Mouse (Mus musculus) embryonic facial prominence, embryonic 12.5 days (tissue): ENCODE measurements around the gene Spen. TPM values are rescaled to one million over a fixed set of nuclear protein-coding genes. Genes with fewer than 3 reads are reported as not detected.

Experiments
- ATAC-seq: fragments of 200-750 bp; cut with Nextera tagmentation; 2 replicates; pipeline ENCODE4 v1.8.0; 2017; ENCODE audit not compliant: insufficient number of reproducible peaks, insufficient read depth, low FRiP score, low TSS enrichment
- H3K27ac ChIP-seq: fragments of 300-500 bp; sonication (generic); 2 replicates; pipeline ENCODE4 v1.5.1; 2016; ENCODE audit warnings: mild to moderate bottlenecking
- H3K27me3 ChIP-seq: fragments of 300-500 bp; sonication (generic); 2 replicates; pipeline ENCODE4 v1.6.1; 2016; ENCODE audit warnings: mild to moderate bottlenecking, moderate library complexity
- H3K36me3 ChIP-seq: fragments of 300-500 bp; sonication (generic); 2 replicates; pipeline ENCODE4 v1.6.1; 2016; ENCODE audit warnings: mild to moderate bottlenecking
- H3K4me1 ChIP-seq: fragments of 300-500 bp; sonication (generic); 2 replicates; pipeline ENCODE4 v1.6.1; 2016
- H3K4me2 ChIP-seq: fragments of 300-500 bp; sonication (generic); replicated peaks from 2 replicates; pipeline ENCODE4 v1.6.1; 2016; ENCODE audit warnings: mild to moderate bottlenecking, moderate library complexity
- H3K4me3 ChIP-seq: fragments of 300-500 bp; sonication (generic); 2 replicates; pipeline ENCODE4 v1.5.1; 2016; ENCODE audit warnings: mild to moderate bottlenecking
- H3K9ac ChIP-seq: fragments of 300-500 bp; sonication (generic); 2 replicates; pipeline ENCODE4 v1.6.1; 2016; ENCODE audit warnings: mild to moderate bottlenecking, moderate library complexity
- H3K9me3 ChIP-seq: fragments of 300-500 bp; sonication (generic); 2 replicates; pipeline ENCODE4 v1.6.1; 2016; ENCODE audit warnings: mild to moderate bottlenecking, moderate library complexity
- WGBS: fragments of 180-500 bp; shearing (Covaris S2); methylation state at CpG from one replicate; pipeline ENCODE4 v1.1.7; 2016; 5-methylcytosine and 5-hydroxymethylcytosine counted together
- polyA plus RNA-seq: library from polyadenylated mRNA; unstranded; fragments of >200 nt; fragmentation: Nextera tagmentation; extraction: Ambion mirVana; gene quantifications from 2 replicates; pipeline ENCODE4 v1.2.1, GENCODE M21; 2016

Gene Spen
- polyA plus RNA-seq, 1 experiment from 2014 or later = 15.0 TPM

DNA sequence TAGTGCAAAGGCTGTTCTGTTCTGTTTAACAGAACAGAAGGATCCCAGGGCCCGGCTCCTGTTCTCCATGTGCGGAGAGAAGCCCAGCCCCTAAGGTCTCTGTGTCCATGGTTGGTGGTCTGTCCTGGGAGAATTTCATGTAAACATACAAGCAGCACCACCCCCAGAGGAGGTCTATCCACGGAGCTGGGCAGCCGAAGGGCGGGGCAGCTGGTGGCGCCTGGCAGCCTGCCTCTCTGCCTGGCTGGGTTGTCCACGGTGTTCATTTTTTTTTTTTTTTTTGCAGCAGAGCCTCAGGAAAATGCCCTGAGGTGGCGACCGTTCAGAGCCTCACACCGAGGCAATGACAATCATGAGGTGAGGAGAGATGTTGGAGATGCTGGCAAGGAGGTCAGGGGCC, 69.8 kb downstream of the Spen start:
- no peak for ATAC-seq
- H3K9ac ChIP-seq = no peak overlapping the region
- H3K4me3 ChIP-seq = no peak overlapping the region
- H3K4me1 ChIP-seq = no peaks in the 10 kb centered on the region
- H3K27ac ChIP-seq = no peak overlapping the region
- no peaks in the 10 kb centered on the region for H3K27me3 ChIP-seq
- H3K36me3 ChIP-seq = peaks cover 97% of the 10 kb centered on the region
- H3K4me2 ChIP-seq = no peak overlapping the region
- H3K9me3 ChIP-seq = no peaks in the 10 kb centered on the region
- 71% methylated on average over 10 of the region's 10 CpGs for WGBS

DNA sequence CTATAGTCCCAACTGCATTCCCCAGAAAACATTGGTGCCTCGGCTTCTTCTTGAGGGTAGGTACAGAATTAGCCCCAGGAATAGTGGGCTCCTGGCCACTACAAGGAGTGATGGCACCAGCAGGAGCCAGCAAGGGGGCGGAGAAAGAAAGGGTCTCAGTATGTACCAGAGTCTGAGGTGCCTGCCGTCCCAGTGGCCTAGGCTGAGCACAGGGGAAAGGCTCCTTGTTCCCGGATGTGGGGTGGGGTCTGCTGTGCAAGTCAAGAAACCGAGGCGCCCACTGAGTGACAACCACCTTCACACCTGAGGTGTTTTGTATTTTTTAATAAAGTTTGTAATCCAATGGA, 70.8 kb downstream of the Spen start:
- Histone ChIP-seq H3K27me3 (no peaks in the 10 kb centered on the region), H3K4me3 (no peak overlapping the region), H3K4me1 (no peaks in the 10 kb centered on the region), H3K9me3 (no peaks in the 10 kb centered on the region), H3K36me3 (peaks cover 97% of the 10 kb centered on the region), H3K27ac (no peak overlapping the region), H3K9ac (no peak overlapping the region), H3K4me2 (no peak overlapping the region)
- no peak for ATAC-seq
- 81% methylated on average over 6 of the region's 6 CpGs for WGBS

DNA sequence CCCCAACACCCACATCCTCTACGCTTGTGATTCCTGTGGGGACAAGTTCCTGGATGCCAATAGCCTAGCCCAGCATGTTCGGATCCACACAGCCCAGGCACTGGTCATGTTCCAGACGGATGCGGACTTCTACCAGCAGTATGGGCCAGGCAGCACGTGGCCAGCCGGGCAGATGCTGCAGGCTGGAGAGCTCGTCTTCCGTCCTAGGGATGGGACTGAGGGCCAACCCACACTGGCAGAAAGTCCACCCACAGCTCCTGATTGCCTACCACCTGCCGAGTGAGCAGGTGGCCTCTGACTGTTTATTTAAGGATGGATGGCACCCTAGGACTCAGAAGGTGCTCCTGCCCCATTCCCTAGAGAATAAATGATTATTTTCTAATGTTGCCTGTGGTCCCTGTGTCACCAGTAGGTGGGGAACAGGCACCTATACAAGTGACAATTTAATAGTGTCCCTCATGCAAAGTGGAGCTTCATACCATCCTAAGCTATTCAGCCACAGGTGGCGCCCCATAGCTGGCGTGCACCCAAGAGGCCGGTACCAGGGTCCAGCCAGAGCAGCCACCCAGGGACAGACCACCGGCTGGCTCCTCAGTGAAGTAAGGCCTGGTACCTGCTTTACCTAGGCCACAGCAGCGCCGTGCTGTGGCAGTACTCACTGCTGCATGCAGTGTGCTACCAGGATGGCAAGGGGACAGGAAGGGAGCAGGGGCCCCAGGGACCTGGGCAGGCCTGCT, 71.4 kb downstream of the Spen start:
- H3K4me2 ChIP-seq = no peak overlapping the region
- H3K27me3 ChIP-seq = no peaks in the 10 kb centered on the region
- no peak overlapping the region for H3K4me3 ChIP-seq
- WGBS = 88% methylated on average over 15 of the region's 15 CpGs
- no peaks in the 10 kb centered on the region for H3K9me3 ChIP-seq
- no peak for ATAC-seq
- H3K36me3 ChIP-seq = peaks cover 97% of the 10 kb centered on the region
- H3K4me1 ChIP-seq = no peaks in the 10 kb centered on the region
- no peak overlapping the region for H3K9ac ChIP-seq
- no peak overlapping the region for H3K27ac ChIP-seq

DNA sequence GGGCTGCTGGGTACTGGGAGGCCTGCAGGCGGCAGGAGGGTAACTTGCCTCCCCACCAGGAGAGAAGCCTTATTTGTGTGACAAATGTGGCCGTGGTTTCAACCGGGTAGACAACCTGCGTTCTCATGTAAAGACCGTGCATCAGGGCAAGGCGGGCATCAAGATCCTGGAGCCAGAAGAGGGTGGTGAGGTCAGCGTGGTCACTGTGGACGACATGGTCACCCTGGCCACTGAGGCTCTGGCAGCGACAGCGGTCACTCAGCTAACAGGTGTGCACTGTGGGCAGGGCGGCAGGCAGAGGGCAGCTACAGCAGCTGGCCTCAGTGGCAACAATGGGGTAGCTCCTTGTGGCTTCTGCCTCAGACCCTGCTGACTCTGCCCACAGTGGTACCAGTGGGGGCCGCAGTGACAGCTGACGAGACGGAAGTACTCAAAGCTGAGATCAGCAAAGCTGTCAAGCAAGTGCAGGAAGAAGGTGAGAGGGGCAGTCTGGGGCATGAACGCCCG, 72.1 kb downstream of the Spen start:
- no peaks in the 10 kb centered on the region for H3K27me3 ChIP-seq
- no peak for ATAC-seq
- H3K4me3 ChIP-seq = no peak overlapping the region
- H3K4me2 ChIP-seq = no peak overlapping the region
- no peaks in the 10 kb centered on the region for H3K9me3 ChIP-seq
- H3K36me3 ChIP-seq = peaks cover 95% of the 10 kb centered on the region
- H3K9ac ChIP-seq = no peak overlapping the region
- no peaks in the 10 kb centered on the region for H3K4me1 ChIP-seq
- H3K27ac ChIP-seq = no peak overlapping the region
- 89% methylated on average over 16 of the region's 16 CpGs for WGBS

DNA sequence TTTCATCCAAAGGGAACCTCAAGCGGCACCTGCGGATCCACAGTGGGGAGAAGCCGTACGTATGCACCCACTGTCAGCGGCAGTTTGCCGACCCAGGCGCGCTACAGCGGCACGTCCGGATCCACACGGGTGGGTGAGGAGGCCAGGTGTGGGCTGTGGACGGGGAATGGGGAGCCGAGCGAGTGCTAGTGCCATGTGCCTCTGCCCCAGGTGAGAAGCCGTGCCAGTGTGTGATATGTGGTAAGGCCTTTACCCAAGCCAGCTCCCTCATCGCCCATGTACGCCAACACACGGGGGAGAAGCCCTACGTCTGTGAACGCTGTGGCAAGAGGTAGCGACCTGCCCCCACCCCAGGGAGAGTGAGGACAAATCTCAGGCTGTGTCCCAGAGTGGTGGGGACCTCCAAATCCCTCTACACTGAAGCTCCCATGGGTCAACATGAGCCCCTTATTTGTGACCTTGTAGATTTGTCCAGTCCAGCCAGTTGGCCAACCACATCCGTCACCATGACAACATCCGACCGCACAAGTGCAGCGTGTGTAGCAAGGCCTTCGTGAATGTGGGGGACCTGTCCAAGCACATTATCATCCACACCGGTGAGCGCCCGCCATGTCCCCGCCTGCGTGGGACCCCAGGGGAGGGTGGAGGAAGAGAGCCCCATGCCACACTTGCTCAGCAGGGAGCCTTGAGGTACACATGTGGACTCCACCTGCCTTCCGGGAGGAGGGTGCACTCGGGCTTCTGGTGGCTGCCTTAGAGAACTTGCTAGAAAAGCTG, 72.7 kb downstream of the Spen start:
- no peak overlapping the region for H3K27ac ChIP-seq
- no peak for ATAC-seq
- WGBS = 93% methylated on average over 34 of the region's 34 CpGs
- peaks cover 88% of the 10 kb centered on the region for H3K36me3 ChIP-seq
- H3K4me1 ChIP-seq = no peaks in the 10 kb centered on the region
- H3K4me2 ChIP-seq = no peak overlapping the region
- no peaks in the 10 kb centered on the region for H3K9me3 ChIP-seq
- no peak overlapping the region for H3K9ac ChIP-seq
- no peak overlapping the region for H3K4me3 ChIP-seq
- no peaks in the 10 kb centered on the region for H3K27me3 ChIP-seq

DNA sequence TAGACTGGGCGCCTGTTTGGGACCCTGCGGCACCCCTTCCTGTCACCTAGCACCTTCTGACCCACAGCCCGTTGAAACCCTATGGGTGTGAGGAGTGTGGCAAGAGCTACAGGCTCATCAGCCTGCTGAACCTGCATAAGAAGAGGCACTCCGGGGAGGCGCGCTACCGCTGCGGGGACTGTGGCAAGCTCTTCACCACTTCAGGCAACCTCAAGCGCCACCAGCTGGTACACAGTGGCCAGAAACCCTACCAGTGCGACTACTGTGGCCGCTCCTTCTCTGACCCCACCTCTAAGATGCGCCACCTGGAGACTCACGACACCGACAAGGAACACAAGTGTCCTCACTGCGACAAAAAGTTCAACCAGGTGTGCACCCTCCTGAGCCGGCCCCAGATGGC, 73.7 kb downstream of the Spen start:
- 73% methylated on average over 16 of the region's 16 CpGs for WGBS
- H3K4me1 ChIP-seq = no peaks in the 10 kb centered on the region
- H3K9ac ChIP-seq = no peak overlapping the region
- H3K4me2 ChIP-seq = no peak overlapping the region
- H3K9me3 ChIP-seq = no peaks in the 10 kb centered on the region
- ATAC-seq = no peak
- H3K4me3 ChIP-seq = no peak overlapping the region
- H3K36me3 ChIP-seq = peaks cover 86% of the 10 kb centered on the region
- H3K27ac ChIP-seq = no peak overlapping the region
- H3K27me3 ChIP-seq = no peaks in the 10 kb centered on the region

DNA sequence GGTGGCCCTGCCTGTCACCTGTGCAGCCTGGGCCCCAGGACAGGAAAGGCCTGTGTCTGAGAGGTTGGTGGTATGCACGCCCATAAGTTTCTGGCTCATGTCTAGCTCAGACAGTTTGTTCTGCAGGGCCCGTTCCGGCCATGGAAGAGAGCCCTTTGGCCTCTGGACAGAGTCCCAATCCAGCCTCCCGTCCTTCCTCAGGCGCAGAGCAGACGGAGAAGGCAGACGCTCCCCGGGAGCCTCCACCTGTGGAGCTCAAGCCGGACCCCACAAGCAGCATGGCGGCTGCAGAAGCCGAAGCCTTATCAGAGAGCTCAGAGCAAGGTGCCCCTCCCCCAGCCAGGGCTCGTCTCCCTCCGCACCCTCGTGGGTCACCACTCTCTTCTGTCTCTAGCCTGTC, 74.9 kb downstream of the Spen start:
- Histone ChIP-seq H3K27me3 (no peaks in the 10 kb centered on the region), H3K27ac (no peak overlapping the region), H3K9ac (no peak overlapping the region), H3K4me1 (peaks cover 8% of the 10 kb centered on the region), H3K36me3 (peaks cover 74% of the 10 kb centered on the region), H3K4me3 (no peak overlapping the region), H3K4me2 (no peak overlapping the region), H3K9me3 (no peaks in the 10 kb centered on the region)
- WGBS = 82% methylated on average over 14 of the region's 14 CpGs
- ATAC-seq = no peak

DNA sequence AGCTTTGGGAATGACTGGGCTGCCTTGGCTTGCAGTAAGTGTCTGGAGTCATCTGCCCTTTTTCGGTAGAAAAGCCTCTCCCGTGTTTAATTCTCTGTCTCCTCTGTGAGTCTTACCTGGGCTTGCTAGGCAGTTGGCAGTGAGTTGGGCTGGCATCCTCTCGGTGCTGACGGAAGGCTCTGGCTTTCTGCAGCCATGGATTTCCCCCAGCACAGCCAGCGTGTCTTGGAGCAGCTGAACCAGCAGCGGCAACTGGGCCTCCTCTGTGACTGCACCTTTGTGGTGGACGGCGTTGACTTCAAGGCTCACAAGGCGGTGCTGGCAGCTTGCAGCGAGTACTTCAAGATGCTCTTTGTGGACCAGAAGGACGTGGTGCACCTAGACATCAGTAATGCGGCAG, 76.8 kb downstream of the Spen start:
- H3K4me1 ChIP-seq = peaks cover 18% of the 10 kb centered on the region
- no peak overlapping the region for H3K27ac ChIP-seq
- H3K4me2 ChIP-seq = no peak overlapping the region
- no peak overlapping the region for H3K9ac ChIP-seq
- H3K36me3 ChIP-seq = peaks cover 58% of the 10 kb centered on the region
- no peaks in the 10 kb centered on the region for H3K27me3 ChIP-seq
- ATAC-seq = no peak
- no peaks in the 10 kb centered on the region for H3K9me3 ChIP-seq
- 92% methylated on average over 12 of the region's 12 CpGs for WGBS
- no peak overlapping the region for H3K4me3 ChIP-seq

DNA sequence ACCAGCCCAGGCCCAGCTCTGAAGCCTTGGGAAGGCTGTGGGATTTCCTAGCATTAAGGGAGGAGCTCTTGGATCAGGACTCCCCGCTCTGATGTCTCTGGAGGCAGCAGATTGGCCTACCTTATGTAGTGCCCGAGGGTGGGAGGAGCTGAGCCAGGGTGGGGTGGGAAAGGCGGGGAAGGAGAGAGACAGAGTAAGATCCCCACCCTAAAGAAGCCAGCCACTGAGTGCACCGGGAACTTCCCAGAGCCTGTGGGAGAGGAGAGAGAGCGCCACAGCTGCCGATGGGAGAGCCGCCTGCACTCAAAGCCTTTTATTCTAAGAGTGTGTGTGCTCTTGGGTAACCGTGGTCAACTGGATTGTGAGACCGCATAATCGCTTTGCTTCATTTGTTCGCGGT, 77.3 kb downstream of the Spen start:
- H3K4me2 ChIP-seq = no peak overlapping the region
- no peak overlapping the region for H3K4me3 ChIP-seq
- no peak overlapping the region for H3K27ac ChIP-seq
- H3K9ac ChIP-seq = no peak overlapping the region
- WGBS = 73% methylated on average over 12 of the region's 12 CpGs
- no peaks in the 10 kb centered on the region for H3K9me3 ChIP-seq
- H3K27me3 ChIP-seq = no peaks in the 10 kb centered on the region
- peaks cover 56% of the 10 kb centered on the region for H3K36me3 ChIP-seq
- peaks cover 18% of the 10 kb centered on the region for H3K4me1 ChIP-seq
- ATAC-seq = no peak

DNA sequence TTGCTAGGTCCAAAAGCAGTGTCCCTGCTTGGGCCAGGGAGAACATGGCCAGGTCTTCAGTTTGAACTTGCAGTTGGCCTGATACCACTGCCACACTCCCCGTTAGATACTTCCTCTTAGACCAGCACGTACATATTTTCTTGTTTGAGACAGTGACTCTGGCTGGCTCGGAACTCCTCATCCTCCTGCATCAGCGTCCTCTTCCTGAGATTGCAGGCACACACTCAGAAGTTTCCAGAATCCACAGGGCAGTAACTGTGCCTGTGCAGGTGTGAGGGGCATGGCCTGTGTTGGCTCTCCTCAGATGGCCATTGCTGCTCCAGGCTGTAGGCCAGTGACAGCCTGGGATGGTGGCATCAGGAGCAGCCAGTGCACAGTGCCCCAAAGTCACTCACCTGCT, 77.9 kb downstream of the Spen start:
- peaks cover 20% of the 10 kb centered on the region for H3K4me1 ChIP-seq
- H3K36me3 ChIP-seq = peaks cover 54% of the 10 kb centered on the region
- no peaks in the 10 kb centered on the region for H3K9me3 ChIP-seq
- H3K4me3 ChIP-seq = no peak overlapping the region
- H3K9ac ChIP-seq = no peak overlapping the region
- H3K4me2 ChIP-seq = no peak overlapping the region
- no peaks in the 10 kb centered on the region for H3K27me3 ChIP-seq
- no peak for ATAC-seq
- 92% methylated on average over 4 of the region's 4 CpGs for WGBS
- H3K27ac ChIP-seq = no peak overlapping the region

DNA sequence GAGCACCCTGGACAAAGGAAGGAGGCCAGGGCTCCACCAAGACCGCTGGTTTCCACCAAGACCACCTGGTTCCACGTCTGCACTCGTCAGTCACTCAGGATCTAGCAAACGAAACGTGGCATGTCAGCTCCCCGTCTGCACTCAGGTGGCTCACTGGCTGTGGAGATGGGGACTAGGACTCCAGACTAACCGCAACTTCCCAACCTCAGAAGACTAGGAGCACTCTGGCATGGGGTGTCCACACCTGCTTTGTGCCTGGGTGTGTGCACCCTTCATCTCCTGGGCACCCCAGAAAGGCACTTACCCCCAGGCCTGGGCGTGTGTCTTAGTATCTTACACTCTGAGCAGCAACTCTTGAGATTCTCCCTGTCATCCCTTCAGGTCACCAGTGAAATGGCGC, 78.6 kb downstream of the Spen start:
- Histone ChIP-seq H3K4me2 (no peak overlapping the region), H3K36me3 (peaks cover 52% of the 10 kb centered on the region), H3K27me3 (no peaks in the 10 kb centered on the region), H3K27ac (no peak overlapping the region), H3K9ac (no peak overlapping the region), H3K4me3 (no peak overlapping the region), H3K9me3 (no peaks in the 10 kb centered on the region), H3K4me1 (peaks cover 26% of the 10 kb centered on the region)
- no peak for ATAC-seq
- 91% methylated on average over 9 of the region's 9 CpGs for WGBS

DNA sequence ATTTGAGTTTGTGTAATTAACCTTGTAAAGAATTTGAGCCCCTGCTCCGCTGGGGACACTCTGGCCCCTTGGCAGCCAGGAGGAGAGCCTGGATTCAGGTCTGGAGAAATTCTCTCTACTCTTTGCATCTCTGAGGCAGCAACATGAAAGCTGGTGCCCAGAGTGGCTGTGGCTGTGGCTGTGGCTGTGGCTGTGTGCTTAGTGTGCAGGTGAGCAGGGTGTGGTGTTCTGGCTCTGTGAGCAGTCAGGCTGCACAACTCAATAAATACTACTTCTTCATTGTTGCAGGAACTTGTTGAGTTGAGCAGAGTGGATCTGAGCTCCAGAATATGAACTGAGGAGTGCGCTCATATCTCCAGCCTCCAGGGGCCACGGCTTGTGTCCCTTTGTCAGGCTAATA, 79.5 kb downstream of the Spen start:
- 60% methylated on average over 3 of the region's 3 CpGs for WGBS
- Histone ChIP-seq H3K27me3 (no peaks in the 10 kb centered on the region), H3K4me1 (peaks cover 26% of the 10 kb centered on the region), H3K9ac (no peak overlapping the region), H3K36me3 (peaks cover 46% of the 10 kb centered on the region), H3K4me3 (no peak overlapping the region), H3K4me2 (no peak overlapping the region), H3K9me3 (no peaks in the 10 kb centered on the region), H3K27ac (peak overlapping the region; percentile 80)
- no peak for ATAC-seq
